Mouse (Mus musculus) layer of hippocampus, adult 18-20 months (tissue): ENCODE results near the gene Tmtc2. TPM values are rescaled to one million over a fixed set of nuclear protein-coding genes. Genes with fewer than 3 reads are reported as not detected.
A peak's percentile ranks its signal among the peaks of the same experiment; 100 is the strongest.

Experiments used
- DNase-seq, 2 experiments: peaks; one replicate each; pipeline ENCODE4 v3.0.0; 2022; ENCODE audit warnings: low spot score in 2 of 2
- total RNA-seq, 2 experiments: library from RNA; stranded (reverse); gene quantifications; 2 replicates each; pipeline ENCODE4 v1.2.3; 2021

Tmtc2 gene
- total RNA-seq, 2 experiments from 2014 or later: 10.6 to 11.9 TPM

GRCm38 (mm10) chr10:105318869-105319268 lies 255.4 kb downstream of the Tmtc2 start:
- DNase-seq: no peak

DNA sequence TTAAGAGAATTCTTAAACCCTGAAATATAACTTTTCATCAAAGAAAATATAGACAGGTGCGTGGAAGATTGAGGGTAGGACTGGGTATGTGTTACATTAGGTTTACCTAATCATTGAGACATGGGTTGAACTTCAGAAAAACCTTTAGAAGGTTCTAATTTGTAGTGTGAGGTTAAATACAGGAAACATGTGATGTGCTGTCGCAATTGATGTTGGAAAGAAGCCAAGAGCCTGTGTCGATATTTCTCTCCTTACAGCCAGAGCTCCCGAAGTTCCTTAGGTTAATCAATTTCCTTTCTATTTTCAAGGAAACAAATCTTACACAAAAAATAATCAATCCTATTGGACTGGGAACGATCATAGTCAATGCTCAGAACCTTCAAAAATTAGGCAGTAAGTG lies 261.3 kb downstream of the Tmtc2 start:
- no peak for DNase-seq

- DNase-seq: no peak
Observed at GRCm38 (mm10) chr10:105297560-105297959, 276.7 kb downstream of the Tmtc2 start.

DNA sequence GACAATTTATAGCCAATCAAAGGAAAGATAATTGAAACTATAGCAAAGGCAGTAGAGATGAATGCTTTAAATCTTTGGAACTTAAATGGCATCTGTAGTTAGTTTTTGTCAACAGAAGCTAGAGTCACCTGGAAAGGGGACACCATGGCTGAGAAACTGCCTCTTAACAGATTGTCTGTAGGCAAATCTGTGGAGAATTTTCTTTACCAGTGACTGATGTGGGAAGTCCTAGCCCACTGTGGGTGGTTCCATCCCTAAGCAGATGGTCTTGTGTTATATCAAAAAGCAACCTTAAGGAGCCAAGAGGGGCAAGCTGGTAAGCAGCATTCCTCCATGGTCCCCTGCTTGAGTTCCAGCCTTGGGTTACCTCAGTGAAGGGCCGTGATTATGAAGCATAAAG lies 281.3 kb downstream of the Tmtc2 start:
- no peak for DNase-seq

DNA sequence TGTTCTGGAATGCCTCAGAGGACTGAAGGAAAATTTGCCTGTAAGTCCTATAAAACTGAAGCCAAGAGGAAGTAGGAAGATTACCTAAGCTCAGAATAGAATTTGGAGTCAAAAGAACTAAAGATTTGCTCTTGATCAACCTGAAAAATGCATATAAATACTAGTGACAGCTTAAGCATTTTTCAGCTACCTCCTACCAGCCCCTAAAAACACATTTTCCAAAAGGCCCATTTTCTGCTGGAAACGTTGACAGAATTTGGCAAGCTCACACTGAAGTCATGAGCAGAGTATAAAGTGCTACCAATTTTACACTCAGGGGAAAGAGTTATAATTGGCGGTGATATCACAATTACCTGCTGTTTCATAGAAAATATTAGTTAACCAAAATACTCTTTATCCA lies 285.8 kb downstream of the Tmtc2 start:
- DNase-seq: no peak

GRCm38 (mm10) chr10:105287575-105287974 lies 286.7 kb downstream of the Tmtc2 start:
- no peak for DNase-seq

- no peak for DNase-seq
Observed at GRCm38 (mm10) chr10:105287064-105287463, 287.2 kb downstream of the Tmtc2 start.

- DNase-seq: no peak
Observed at GRCm38 (mm10) chr10:105286221-105286620, 288.0 kb downstream of the Tmtc2 start.

DNA sequence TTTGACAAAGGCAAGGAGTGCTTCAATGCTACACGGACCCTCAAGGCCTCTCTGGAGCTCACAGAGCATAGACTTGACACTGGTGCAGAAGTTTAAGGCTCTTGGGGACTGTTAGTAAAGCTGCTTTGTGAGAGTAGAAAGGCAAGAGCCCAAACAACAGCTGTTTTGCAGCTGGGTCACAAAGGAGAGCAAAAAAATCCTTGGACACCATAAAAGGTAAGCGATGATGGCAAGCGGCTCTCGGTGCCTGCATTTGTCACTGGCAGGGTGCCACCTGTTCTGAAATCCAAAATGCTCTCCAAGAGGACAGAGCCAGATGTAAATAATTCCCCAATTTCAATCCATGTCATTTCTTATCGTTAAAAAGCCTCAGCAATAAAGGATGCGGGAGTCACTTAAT lies 290.1 kb downstream of the Tmtc2 start:
- no peak for DNase-seq

DNA sequence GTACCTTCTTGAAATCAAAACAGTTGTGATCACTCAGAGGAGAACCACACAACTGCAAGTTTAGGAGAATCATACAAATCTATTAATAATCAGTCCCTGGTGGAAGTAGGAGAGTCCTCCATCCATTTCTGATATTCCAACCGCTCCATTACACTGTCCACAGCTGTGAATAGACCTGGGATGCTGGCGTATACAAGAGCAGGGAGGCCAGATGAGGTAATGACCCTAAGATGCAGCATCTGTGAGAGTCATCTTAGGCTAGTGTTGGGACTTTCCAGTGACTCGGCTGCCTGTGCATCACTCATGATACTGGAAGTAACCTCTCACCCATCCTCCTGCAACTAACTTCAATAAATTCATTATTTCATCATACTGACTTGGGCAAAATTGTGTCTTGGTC lies 293.3 kb downstream of the Tmtc2 start:
- no peak for DNase-seq

DNA sequence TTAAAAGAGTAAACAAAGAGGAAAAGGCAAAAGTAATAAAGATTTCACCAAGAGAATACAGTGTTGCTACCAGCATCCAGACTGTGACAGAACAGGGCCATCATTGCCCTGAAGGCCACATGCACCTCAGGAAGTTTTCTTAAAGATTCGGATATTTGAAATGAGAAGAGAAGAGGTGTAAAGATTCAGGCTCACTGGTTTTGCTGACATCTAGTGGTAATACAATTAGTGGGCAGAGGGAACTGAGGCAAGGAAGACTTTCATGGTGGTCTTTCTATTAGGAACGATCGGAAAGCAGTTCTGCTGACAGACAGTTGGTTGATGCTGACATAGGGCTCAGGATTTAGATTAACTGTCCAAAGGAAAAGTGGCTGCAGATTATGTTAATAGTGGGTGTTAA lies 314.2 kb downstream of the Tmtc2 start:
- DNase-seq: peak in 1 of 2 experiments; percentile 6

- DNase-seq: peak; percentile 9 to 40
Observed at GRCm38 (mm10) chr10:105238291-105238690, 336.0 kb downstream of the Tmtc2 start.

GRCm38 (mm10) chr10:105232864-105233263 lies 341.4 kb downstream of the Tmtc2 start:
- no peak for DNase-seq

GRCm38 (mm10) chr10:105230416-105230815 lies 343.8 kb downstream of the Tmtc2 start:
- DNase-seq: no peak

DNA sequence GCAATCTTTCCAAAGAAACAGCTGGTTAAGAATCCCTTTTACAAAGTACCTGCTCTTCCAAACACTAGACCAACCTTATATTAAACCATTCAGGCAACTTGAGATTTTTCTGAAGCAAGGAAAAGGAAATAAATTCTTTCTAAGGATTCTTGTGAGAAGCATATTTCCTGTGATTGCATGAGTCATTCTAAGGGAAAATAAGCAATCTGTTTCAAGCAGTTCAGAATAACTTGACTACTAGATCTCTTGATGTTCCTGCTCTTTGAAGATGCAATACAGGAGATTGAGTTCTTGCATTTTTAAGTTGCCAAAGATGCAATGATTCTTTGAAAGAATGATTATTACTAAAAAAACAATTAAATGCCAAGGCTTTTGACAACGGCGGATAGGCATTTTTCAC lies 345.6 kb downstream of the Tmtc2 start:
- no peak for DNase-seq

GRCm38 (mm10) chr10:105227631-105228030 lies 346.6 kb downstream of the Tmtc2 start:
- DNase-seq: no peak

DNA sequence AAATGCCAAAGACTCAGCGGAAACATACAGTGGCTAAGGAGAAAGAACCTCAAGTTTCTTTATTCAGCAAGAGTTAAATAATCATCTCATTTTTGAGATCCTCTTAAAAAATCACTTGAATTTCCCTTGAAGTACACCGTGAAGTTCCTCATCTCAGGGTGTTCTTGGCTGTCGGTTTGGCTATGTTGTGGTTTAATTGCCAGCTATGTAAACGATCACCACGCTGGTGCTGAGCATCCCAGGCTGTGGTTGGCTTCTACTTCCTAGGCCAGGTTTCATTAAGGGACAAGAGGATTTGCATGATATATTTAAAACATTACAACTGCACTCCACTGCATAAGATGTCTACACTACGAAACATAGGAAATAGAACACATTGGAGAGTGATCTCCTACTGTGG lies 348.5 kb downstream of the Tmtc2 start:
- DNase-seq: no peak

DNA sequence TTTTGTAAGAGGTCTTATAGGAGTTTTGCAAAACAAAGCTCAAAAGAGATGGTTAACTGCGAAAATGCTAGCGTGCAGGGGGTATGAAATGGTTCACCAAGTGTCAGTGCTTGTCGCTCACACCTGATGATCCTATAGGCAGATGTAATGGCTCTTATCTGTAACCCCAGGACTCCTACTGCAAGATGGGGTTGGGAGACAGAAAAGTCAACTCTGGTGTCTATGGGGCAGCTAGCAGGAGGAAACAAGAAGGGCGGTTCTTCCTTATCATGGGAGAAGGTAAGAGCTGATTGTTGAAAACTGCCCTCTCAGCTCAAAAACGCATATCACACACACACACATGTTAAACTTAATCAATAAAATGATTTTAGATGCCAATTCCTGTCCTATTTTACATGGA lies 351.3 kb downstream of the Tmtc2 start:
- no peak for DNase-seq

GRCm38 (mm10) chr10:105201491-105201890 lies 372.8 kb downstream of the Tmtc2 start:
- DNase-seq: no peak

- no peak for DNase-seq
Observed at GRCm38 (mm10) chr10:105200678-105201077, 373.6 kb downstream of the Tmtc2 start.

DNA sequence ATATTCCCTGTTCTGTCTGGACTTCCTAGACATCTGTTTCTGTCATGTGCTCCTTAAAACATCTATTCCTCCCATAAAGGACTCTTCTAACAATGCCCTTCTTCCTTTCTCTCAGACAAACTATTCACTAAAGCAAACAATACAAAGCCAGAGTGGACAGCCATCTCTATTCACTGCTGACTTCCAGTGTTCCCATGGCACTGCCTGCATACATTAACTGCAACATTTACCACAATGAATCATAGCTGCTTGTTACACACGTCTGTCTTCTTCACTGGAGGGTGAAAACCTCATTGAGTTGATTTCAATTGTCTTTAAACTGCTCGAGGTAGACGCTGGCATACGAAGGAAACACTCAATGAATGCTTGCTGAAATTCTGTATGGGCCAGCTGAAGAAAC lies 374.2 kb downstream of the Tmtc2 start:
- DNase-seq: no peak

GRCm38 (mm10) chr10:105199515-105199914 lies 374.7 kb downstream of the Tmtc2 start:
- no peak for DNase-seq

DNA sequence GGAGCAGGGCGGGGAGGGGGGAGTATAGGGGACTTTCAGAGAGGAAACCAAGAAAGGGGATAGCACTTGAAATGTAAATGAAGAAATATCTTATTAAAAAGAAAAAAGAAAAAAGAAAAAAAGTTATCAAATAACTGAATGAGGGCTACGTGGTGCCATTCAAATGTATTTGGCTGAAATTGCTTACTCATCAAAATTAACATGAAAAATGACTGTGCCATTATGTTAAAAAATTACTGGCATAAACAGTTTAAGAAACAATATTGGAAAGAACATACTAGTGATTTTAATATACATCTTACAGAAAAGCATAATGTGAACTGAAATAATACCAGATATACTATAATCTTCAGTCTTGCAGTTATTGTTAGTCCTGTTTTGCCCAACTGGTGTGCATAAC lies 378.9 kb downstream of the Tmtc2 start:
- no peak for DNase-seq

GRCm38 (mm10) chr10:105193756-105194460 lies 380.3 kb downstream of the Tmtc2 start:
- DNase-seq: no peak
